Mouse (Mus musculus): ENCODE results near the gene Paqr4. TPM values are rescaled to one million over a fixed set of nuclear protein-coding genes. Genes with fewer than 3 reads are reported as not detected.
A peak's percentile ranks its signal among the peaks of the same experiment; 100 is the strongest.

Paqr4 gene
- total and polyA plus RNA-seq, 2 experiments from 2014 or later = 13.6 to 21.7 TPM

GRCm38 (mm10) chr17:23737493-23738445, 2.9 kb downstream of the Paqr4 start:
- H3K27me3 ChIP-seq (ENCODE audit: control insufficient read depth, insufficient read depth, low read length) = peaks cover 23% of the 10 kb centered on the region
- TF ChIP-seq CTCF (IDR thresholded peaks at IDR 0.05; ENCODE audit: low read depth) (no peak), EP300 (IDR thresholded peaks at IDR 0.05; ENCODE audit: low read depth) (no peak)
- H3K9me3 ChIP-seq (replicated peaks; ENCODE audit: control insufficient read depth, low read length) = no peaks in the 10 kb centered on the region
- no peak overlapping the region for H3K4me3 ChIP-seq (ENCODE audit: low read depth, low read length)
- peaks cover 15% of the 10 kb centered on the region for H3K4me1 ChIP-seq (ENCODE audit: control insufficient read depth, insufficient read depth)
- no peak overlapping the region for H3K9ac ChIP-seq (replicated peaks; ENCODE audit: low read depth, low read length)
- no peak overlapping the region for H3K4me2 ChIP-seq (ENCODE audit: low read depth, low read length)
- no peak overlapping the region for H3K27ac ChIP-seq (ENCODE audit: low read depth)
- WGBS = 74% methylated on average over 15 of the region's 15 CpGs
- DNase-seq (ENCODE audit: low spot score) (no peak), ATAC-seq (ENCODE audit: insufficient read depth, low read depth) (no peak)
- H3K36me3 ChIP-seq (replicated peaks; ENCODE audit: control insufficient read depth, insufficient read depth, low read length) = peaks cover 19% of the 10 kb centered on the region

DNA sequence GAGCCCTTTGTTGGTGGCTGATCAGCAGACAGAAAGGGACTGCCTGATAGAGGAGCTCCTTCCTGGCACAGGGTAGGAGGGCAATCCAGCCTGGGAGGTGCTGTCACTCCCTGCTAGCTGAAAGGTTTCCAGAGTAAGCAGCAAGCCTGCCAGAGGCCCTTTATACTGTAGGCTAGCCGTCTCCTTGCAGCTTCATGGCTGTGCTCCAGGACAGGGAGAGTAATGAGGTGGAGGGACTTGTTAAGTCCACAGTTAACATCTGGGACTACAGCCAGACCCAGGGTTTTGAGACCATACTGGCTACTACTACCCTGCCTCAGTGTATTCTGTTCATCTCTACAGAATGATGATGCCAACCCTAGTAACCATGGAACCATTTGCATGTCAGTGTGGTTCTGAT, 6.3 kb downstream of the Paqr4 start:
- WGBS = 47% methylated on average over 1 of the region's 1 CpGs
- Histone ChIP-seq H3K36me3 (replicated peaks; ENCODE audit: control insufficient read depth, insufficient read depth, low read length) (peaks cover 19% of the 10 kb centered on the region), H3K9ac (replicated peaks; ENCODE audit: low read depth, low read length) (no peak overlapping the region), H3K4me3 (ENCODE audit: low read depth, low read length) (no peak overlapping the region), H3K27ac (ENCODE audit: low read depth) (no peak overlapping the region), H3K4me1 (ENCODE audit: control insufficient read depth, insufficient read depth) (0 out of 2 replicates have a peak, but pooled peaks cover 4% of the 10 kb centered on the region), H3K9me3 (replicated peaks; ENCODE audit: control insufficient read depth, low read length) (no peaks in the 10 kb centered on the region), H3K27me3 (ENCODE audit: control insufficient read depth, insufficient read depth, low read length) (no peaks in the 10 kb centered on the region), H3K4me2 (ENCODE audit: low read depth, low read length) (no peak overlapping the region)
- TF ChIP-seq EP300 (IDR thresholded peaks at IDR 0.05; ENCODE audit: low read depth) (no peak), CTCF (IDR thresholded peaks at IDR 0.05; ENCODE audit: low read depth) (no peak)
- ATAC-seq (ENCODE audit: insufficient read depth, low read depth) (no peak), DNase-seq (ENCODE audit: low spot score) (no peak)

- H3K27ac ChIP-seq (ENCODE audit: low read depth) = no peak overlapping the region
- H3K9ac ChIP-seq (replicated peaks; ENCODE audit: low read depth, low read length) = no peak overlapping the region
- no peaks in the 10 kb centered on the region for H3K9me3 ChIP-seq (replicated peaks; ENCODE audit: control insufficient read depth, low read length)
- no peak for DNase-seq (ENCODE audit: low spot score)
- H3K4me1 ChIP-seq (ENCODE audit: control insufficient read depth, insufficient read depth) = peaks cover 5% of the 10 kb centered on the region; the same call in 1 of the 2 replicates
- ATAC-seq (ENCODE audit: insufficient read depth, low read depth) = no peak
- H3K4me3 ChIP-seq (ENCODE audit: low read depth, low read length) = no peak overlapping the region
- WGBS = 18% methylated on average over 1 of the region's 1 CpGs
- no peaks in the 10 kb centered on the region for H3K27me3 ChIP-seq (ENCODE audit: control insufficient read depth, insufficient read depth, low read length)
- no peak for TF ChIP-seq CTCF (IDR thresholded peaks at IDR 0.05; ENCODE audit: low read depth)
- H3K4me2 ChIP-seq (ENCODE audit: low read depth, low read length) = no peak overlapping the region
- 0 out of 2 replicates have a peak, but pooled peaks cover under 1% of the 10 kb centered on the region for H3K36me3 ChIP-seq (replicated peaks; ENCODE audit: control insufficient read depth, insufficient read depth, low read length)
These were observed 10.2 kb downstream of the Paqr4 start for GRCm38 (mm10) chr17:23730441-23730840.

GRCm38 (mm10) chr17:23726758-23727142, 13.9 kb downstream of the Paqr4 start:
- ATAC-seq (ENCODE audit: insufficient read depth, low read depth) = peak; percentile 91
- WGBS = 1% methylated on average over 19 of the region's 20 CpGs
- peak overlapping the region; percentile 89 for H3K27ac ChIP-seq (ENCODE audit: low read depth)

DNA sequence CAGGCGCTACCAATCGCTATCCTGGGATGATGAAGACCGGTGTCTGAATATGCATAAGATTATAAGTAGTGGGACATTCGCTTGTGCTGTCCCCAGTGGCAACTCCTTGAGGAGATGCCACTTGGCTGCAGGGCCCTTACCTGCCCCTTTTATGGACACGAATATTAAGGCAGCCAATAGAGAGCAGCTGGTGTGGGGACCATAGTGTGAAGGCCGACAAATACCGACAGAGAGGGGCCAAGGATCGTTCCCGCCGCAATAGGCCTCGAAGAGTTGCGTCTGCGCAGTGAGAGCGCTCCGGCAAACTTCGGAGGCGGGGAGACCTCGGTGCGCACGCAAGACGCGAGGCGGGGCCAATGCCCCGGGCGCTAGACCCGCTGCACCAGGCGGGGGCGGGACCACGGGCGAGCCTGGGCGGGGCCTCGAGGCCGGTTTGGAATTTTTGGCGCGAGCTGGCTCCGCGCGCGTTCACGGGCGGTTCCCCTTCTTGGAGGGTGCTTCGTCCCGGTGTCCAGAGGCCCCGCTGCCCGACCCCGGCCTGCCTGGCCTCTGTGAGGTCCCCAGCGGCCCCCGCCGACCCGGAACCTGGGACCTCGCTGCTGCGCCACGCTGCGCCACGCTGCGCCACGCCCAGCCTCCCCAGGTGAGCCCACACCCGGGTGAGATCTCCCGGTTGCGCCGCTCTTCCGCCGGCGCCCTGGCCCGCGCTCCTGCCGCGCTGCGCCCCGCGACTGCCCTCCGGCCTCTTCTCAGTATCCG, 14.5 kb downstream of the Paqr4 start, which contains the start of gene Pkmyt1:
Gene Pkmyt1 (plus strand): TSS at position 338 of the 759 bp plus-strand sequence.
- Histone ChIP-seq H3K27me3 (ENCODE audit: control insufficient read depth, insufficient read depth, low read length) (no peaks in the 10 kb centered on the region), H3K4me1 (ENCODE audit: control insufficient read depth, insufficient read depth) (peaks cover 6% of the 10 kb centered on the region; the same call in 1 of the 2 replicates), H3K27ac (ENCODE audit: low read depth) (peak within 1 kb of the TSS; percentile 89), H3K9me3 (replicated peaks; ENCODE audit: control insufficient read depth, low read length) (no peaks in the 10 kb centered on the region), H3K4me3 (ENCODE audit: low read depth, low read length) (peak within 1 kb of the TSS; percentile 90), H3K36me3 (replicated peaks; ENCODE audit: control insufficient read depth, insufficient read depth, low read length) (no peaks in the 10 kb centered on the region), H3K9ac (replicated peaks; ENCODE audit: low read depth, low read length) (peak within 1 kb of the TSS; percentile 60), H3K4me2 (ENCODE audit: low read depth, low read length) (peak within 1 kb of the TSS; percentile 95)
- ATAC-seq (ENCODE audit: insufficient read depth, low read depth) (peak; percentile 96), DNase-seq (ENCODE audit: low spot score) (peak; percentile 92)
- TF ChIP-seq EP300 (IDR thresholded peaks at IDR 0.05; ENCODE audit: low read depth) (no peak), CTCF (IDR thresholded peaks at IDR 0.05; ENCODE audit: low read depth) (no peak)
- 1% methylated on average over 63 of the region's 73 CpGs for WGBS

More at GRCm38 (mm10) chr17:23726758-23727142, 13.9 kb downstream of the Paqr4 start:
- H3K4me2 ChIP-seq (ENCODE audit: low read depth, low read length) = peak overlapping the region; percentile 95
- no peaks in the 10 kb centered on the region for H3K36me3 ChIP-seq (replicated peaks; ENCODE audit: control insufficient read depth, insufficient read depth, low read length)
- DNase-seq (ENCODE audit: low spot score) = peak; percentile 82
- no peaks in the 10 kb centered on the region for H3K27me3 ChIP-seq (ENCODE audit: control insufficient read depth, insufficient read depth, low read length)
- peaks cover 6% of the 10 kb centered on the region; the same call in 1 of the 2 replicates for H3K4me1 ChIP-seq (ENCODE audit: control insufficient read depth, insufficient read depth)
- TF ChIP-seq CTCF (IDR thresholded peaks at IDR 0.05; ENCODE audit: low read depth) = peak; percentile 13
- no peak for TF ChIP-seq EP300 (IDR thresholded peaks at IDR 0.05; ENCODE audit: low read depth)
- peak overlapping the region; percentile 60 for H3K9ac ChIP-seq (replicated peaks; ENCODE audit: low read depth, low read length)
- no peaks in the 10 kb centered on the region for H3K9me3 ChIP-seq (replicated peaks; ENCODE audit: control insufficient read depth, low read length)
- peak overlapping the region; percentile 90 for H3K4me3 ChIP-seq (ENCODE audit: low read depth, low read length)

Data from heart, postnatal 0 days (tissue).